Mouse (Mus musculus) hindbrain, embryonic 13.5 days (tissue): ENCODE data around the gene Rep15. TPM values are rescaled to one million over a fixed set of nuclear protein-coding genes. Genes with fewer than 3 reads are reported as not detected.

ENCODE experiments used
- ATAC-seq: fragments of 200-750 bp; cut with Nextera tagmentation; 2 replicates; pipeline ENCODE4 v1.8.0; 2017; ENCODE audit warnings: moderate TSS enrichment; ENCODE audit not compliant: low FRiP score
- H3K27ac ChIP-seq: fragments of 300-500 bp; sonication (generic); 2 replicates; pipeline ENCODE4 v1.5.1; 2015; ENCODE audit warnings: inconsistent platforms, mild to moderate bottlenecking, moderate library complexity
- H3K27me3 ChIP-seq: fragments of 300-500 bp; sonication (generic); 2 replicates; pipeline ENCODE4 v1.6.1; 2015; ENCODE audit warnings: mild to moderate bottlenecking, inconsistent platforms
- H3K36me3 ChIP-seq: fragments of 300-500 bp; sonication (generic); 2 replicates; pipeline ENCODE4 v1.6.1; 2015; ENCODE audit warnings: mild to moderate bottlenecking, inconsistent platforms
- H3K4me1 ChIP-seq: fragments of 300-500 bp; sonication (generic); replicated peaks from 2 replicates; pipeline ENCODE4 v1.6.1; 2015; ENCODE audit warnings: inconsistent platforms
- H3K4me2 ChIP-seq: fragments of 300-500 bp; sonication (generic); 2 replicates; pipeline ENCODE4 v1.6.1; 2015; ENCODE audit warnings: inconsistent platforms, mild to moderate bottlenecking, moderate library complexity
- H3K4me3 ChIP-seq: fragments of 300-500 bp; sonication (generic); 2 replicates; pipeline ENCODE4 v1.5.1; 2015; ENCODE audit warnings: mild to moderate bottlenecking, inconsistent platforms
- H3K9ac ChIP-seq: fragments of 300-500 bp; sonication (generic); 2 replicates; pipeline ENCODE4 v1.6.1; 2015; ENCODE audit warnings: mild to moderate bottlenecking, inconsistent platforms
- H3K9me3 ChIP-seq: fragments of 300-500 bp; sonication (generic); 2 replicates; pipeline ENCODE4 v1.6.1; 2016; ENCODE audit warnings: inconsistent platforms
- WGBS: fragments of 180-500 bp; shearing (Covaris S2); methylation state at CpG from one replicate; pipeline ENCODE4 v1.1.7; 2015; 5-methylcytosine and 5-hydroxymethylcytosine counted together
- polyA plus RNA-seq: library from polyadenylated mRNA; unstranded; fragments of >200 nt; fragmentation: Nextera tagmentation; extraction: Ambion mirVana; gene quantifications from 2 replicates; pipeline ENCODE4 v1.2.1, GENCODE M21; 2015

Gene Rep15
- polyA plus RNA-seq, 1 experiment from 2014 or later = 0.48 TPM

DNA sequence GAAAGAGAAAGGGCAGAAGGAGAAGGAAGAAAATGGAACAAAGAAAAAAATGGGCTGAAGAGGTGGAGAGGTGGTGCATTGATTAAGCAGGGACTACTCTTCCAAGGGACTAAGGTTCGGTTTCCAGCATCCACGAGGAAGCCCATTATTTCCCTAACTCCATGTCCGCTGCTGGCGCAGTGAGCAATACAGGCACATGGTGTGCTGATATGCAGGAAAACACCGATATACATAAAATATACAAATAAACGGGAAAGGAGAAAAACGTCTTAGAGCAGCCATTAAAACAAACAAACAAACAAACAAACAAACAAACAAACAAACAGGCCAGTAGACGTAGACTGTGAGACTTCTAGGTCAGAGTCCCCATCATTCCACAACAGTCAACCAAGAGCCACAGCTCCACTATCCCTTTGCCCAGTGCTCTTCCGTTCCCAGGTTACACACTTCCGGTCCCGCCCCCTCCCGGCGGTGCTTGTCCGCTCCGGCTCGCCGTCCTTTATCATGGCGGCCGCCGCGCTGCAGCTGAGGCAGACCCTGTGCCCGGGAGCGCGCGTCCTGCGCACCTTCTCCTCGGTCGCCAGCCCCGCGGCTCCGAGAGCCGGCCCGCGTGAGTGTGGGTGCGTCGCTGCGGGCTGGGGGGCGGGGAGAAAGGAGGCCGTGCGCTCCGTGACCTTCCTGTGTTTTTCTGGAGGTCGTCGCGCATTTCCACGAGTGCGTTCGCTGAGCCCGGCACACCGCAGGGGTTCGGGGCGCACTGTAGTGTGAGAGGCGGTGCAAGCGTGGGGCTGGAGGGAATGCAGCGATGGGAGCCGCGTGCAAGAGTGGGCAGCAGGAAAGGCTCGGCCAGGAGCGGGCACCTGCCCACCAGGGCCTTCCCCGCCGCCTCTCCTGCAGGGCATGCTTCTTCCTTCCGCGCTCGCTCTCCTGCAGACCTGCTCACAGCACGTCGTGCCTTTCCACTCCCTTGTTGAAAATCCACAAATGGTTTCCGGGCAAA, 10.2 kb downstream of the Rep15 start, which contains the start of gene Mrps35:
Mrps35 (plus strand) TSS at position 474 of the 1,000 bp plus-strand sequence.
- ATAC-seq = peak; percentile 99
- H3K27me3 ChIP-seq = peaks cover 17% of the 10 kb centered on the region; the same call in 1 of the 2 replicates
- 4% methylated on average over 66 of the region's 66 CpGs for WGBS
- H3K4me3 ChIP-seq = peak within 1 kb of the TSS; percentile 89
- peak within 1 kb of the TSS; percentile 93 for H3K9ac ChIP-seq
- peaks cover 28% of the 10 kb centered on the region for H3K4me1 ChIP-seq
- H3K9me3 ChIP-seq = no peaks in the 10 kb centered on the region
- peak within 1 kb of the TSS; percentile 71 for H3K4me2 ChIP-seq
- peaks cover 16% of the 10 kb centered on the region for H3K36me3 ChIP-seq
- H3K27ac ChIP-seq = peak within 1 kb of the TSS; percentile 89

- peaks cover 28% of the 10 kb centered on the region for H3K4me1 ChIP-seq
- no peak for ATAC-seq
- peaks cover 26% of the 10 kb centered on the region for H3K36me3 ChIP-seq
- no peak overlapping the region for H3K27ac ChIP-seq
- no peaks in the 10 kb centered on the region for H3K9me3 ChIP-seq
- peak overlapping the region; percentile 89 for H3K4me3 ChIP-seq
- H3K27me3 ChIP-seq = peaks cover 17% of the 10 kb centered on the region; the same call in 1 of the 2 replicates
- peak overlapping the region; percentile 93 for H3K9ac ChIP-seq
- peak overlapping the region; percentile 71 for H3K4me2 ChIP-seq
- WGBS = 60% methylated on average over 7 of the region's 7 CpGs
These were observed 11.2 kb downstream of the Rep15 start for GRCm38 (mm10) chr6:147043633-147044032.

- Histone ChIP-seq H3K27ac (no peak overlapping the region), H3K36me3 (peaks cover 76% of the 10 kb centered on the region)
These were observed 16.9 kb downstream of the Rep15 start for GRCm38 (mm10) chr6:147049239-147049805.

GRCm38 (mm10) chr6:147051666-147052065, 19.3 kb downstream of the Rep15 start:
- peaks cover 89% of the 10 kb centered on the region for H3K36me3 ChIP-seq
- no peaks in the 10 kb centered on the region for H3K27me3 ChIP-seq
- H3K9me3 ChIP-seq = no peaks in the 10 kb centered on the region
- ATAC-seq = no peak
- no peak overlapping the region for H3K4me3 ChIP-seq
- 97% methylated on average over 8 of the region's 8 CpGs for WGBS
- no peaks in the 10 kb centered on the region for H3K4me1 ChIP-seq
- no peak overlapping the region for H3K27ac ChIP-seq
- no peak overlapping the region for H3K4me2 ChIP-seq
- no peak overlapping the region for H3K9ac ChIP-seq

More at GRCm38 (mm10) chr6:147049239-147049805, 16.9 kb downstream of the Rep15 start:
- Histone ChIP-seq H3K9me3 (no peaks in the 10 kb centered on the region), H3K4me2 (no peak overlapping the region), H3K9ac (no peak overlapping the region), H3K4me3 (no peak overlapping the region), H3K27me3 (no peaks in the 10 kb centered on the region), H3K4me1 (peaks cover 9% of the 10 kb centered on the region; the same call in 1 of the 2 replicates)
- no peak for ATAC-seq
- 96% methylated on average over 13 of the region's 13 CpGs for WGBS

- Histone ChIP-seq H3K9ac (no peak overlapping the region), H3K36me3 (peaks cover 83% of the 10 kb centered on the region), H3K9me3 (no peaks in the 10 kb centered on the region), H3K27me3 (no peaks in the 10 kb centered on the region), H3K4me1 (no peaks in the 10 kb centered on the region), H3K27ac (no peak overlapping the region), H3K4me2 (no peak overlapping the region), H3K4me3 (no peak overlapping the region)
- ATAC-seq = no peak
- 93% methylated on average over 9 of the region's 9 CpGs for WGBS
These were observed 20.1 kb downstream of the Rep15 start for GRCm38 (mm10) chr6:147052440-147052839.

DNA sequence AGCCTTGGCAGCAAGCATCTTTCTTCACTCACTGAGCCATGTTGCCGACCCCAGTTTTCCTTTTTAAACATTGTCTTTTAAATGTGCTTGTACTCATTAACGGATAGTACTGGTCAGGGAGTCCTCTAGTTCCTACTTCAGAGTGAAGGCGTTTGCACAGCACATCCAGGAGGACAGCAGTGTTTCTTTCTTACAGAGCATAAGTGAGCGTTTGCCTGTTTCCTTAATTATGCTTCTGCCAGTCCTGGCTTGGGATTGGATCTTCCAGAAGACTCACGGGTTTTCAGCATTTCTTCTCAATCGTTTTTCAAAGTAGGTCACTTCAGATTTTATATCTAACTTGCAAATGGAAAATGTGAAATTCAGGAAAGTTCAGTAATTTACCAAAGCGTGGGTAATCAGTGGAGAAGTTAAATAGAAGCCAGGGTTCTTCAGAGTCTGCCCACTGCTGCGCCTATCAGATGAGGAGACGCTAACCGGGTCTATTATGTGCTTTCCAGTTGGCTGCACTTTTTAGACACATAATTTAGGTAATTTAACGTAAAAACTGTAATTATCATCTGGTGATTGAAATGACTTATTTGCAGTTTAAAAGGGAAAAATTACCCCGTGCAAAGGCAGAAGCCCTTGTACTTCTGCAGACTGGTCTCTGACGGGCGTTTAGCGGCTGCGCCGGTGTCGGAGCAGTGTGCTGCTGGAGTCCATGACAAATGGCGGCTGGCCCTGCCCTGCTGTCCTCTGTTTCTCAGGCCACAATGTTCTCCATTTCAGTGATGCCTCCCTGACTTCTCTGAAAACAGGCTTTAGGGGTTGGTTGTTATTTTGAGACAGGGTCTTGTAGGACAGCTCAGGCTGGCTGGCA, 21.6 kb downstream of the Rep15 start:
- Histone ChIP-seq H3K4me2 (no peak overlapping the region), H3K9ac (no peak overlapping the region), H3K9me3 (no peaks in the 10 kb centered on the region), H3K4me3 (no peak overlapping the region), H3K27ac (no peak overlapping the region), H3K27me3 (no peaks in the 10 kb centered on the region), H3K4me1 (no peaks in the 10 kb centered on the region), H3K36me3 (peaks cover 76% of the 10 kb centered on the region)
- 85% methylated on average over 19 of the region's 19 CpGs for WGBS
- ATAC-seq = no peak

GRCm38 (mm10) chr6:147055374-147055977, 23.1 kb downstream of the Rep15 start:
- no peak for ATAC-seq
- Histone ChIP-seq H3K4me3 (no peak overlapping the region), H3K9me3 (no peaks in the 10 kb centered on the region), H3K36me3 (peaks cover 70% of the 10 kb centered on the region), H3K9ac (no peak overlapping the region), H3K4me1 (no peaks in the 10 kb centered on the region), H3K27ac (no peak overlapping the region), H3K27me3 (no peaks in the 10 kb centered on the region), H3K4me2 (no peak overlapping the region)
- 91% methylated on average over 10 of the region's 10 CpGs for WGBS

DNA sequence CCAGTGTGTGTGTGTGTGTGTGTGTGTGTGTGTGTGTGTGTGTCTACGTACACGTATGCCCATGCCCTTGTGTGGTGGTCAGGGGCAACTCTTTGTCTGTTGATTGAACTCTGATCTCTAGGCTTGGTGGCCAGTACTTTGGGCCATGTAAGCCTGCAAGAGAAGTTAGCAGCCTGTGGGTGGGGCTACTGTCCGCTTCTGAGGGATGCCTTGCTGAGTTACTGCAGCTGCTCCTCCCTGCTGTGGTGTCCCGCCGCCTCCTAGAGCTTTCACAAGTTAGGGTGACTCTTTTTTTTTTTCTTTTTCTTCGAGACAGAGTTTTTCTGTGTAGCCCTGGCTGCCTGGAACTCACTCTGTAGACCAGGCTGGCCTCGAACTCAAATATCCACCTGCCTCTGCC, 26.9 kb downstream of the Rep15 start:
- WGBS = 67% methylated on average over 7 of the region's 7 CpGs
- H3K36me3 ChIP-seq = peaks cover 62% of the 10 kb centered on the region
- H3K4me3 ChIP-seq = no peak overlapping the region
- no peak overlapping the region for H3K27ac ChIP-seq
- no peaks in the 10 kb centered on the region for H3K9me3 ChIP-seq
- no peak overlapping the region for H3K9ac ChIP-seq
- no peak for ATAC-seq
- H3K4me2 ChIP-seq = no peak overlapping the region
- H3K27me3 ChIP-seq = no peaks in the 10 kb centered on the region
- H3K4me1 ChIP-seq = peaks cover 9% of the 10 kb centered on the region

GRCm38 (mm10) chr6:147061630-147062029, 29.2 kb downstream of the Rep15 start:
- H3K4me2 ChIP-seq = no peak overlapping the region
- 81% methylated on average over 9 of the region's 9 CpGs for WGBS

DNA sequence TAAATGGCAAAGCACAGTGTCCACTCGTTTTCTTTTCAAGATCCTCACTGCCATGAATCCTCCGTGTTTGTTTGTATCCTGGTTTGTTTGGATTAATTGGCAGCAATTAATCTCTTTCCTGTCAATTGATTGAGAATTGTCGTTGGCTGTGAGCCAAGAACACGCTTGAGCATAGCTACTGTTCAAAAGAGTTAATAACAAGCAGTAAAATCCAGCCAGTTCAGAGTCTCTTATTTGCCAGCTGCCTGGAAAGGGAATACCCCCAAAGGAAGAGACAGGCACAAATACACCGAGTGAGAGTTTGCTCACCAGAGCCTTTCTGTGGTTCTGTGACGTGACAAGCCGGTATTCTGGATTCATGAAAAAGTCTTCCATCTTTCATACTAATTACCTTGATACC, 29.6 kb downstream of the Rep15 start:
- Histone ChIP-seq H3K9ac (no peak overlapping the region), H3K9me3 (no peaks in the 10 kb centered on the region), H3K36me3 (peaks cover 57% of the 10 kb centered on the region), H3K27ac (no peak overlapping the region), H3K4me1 (peaks cover 9% of the 10 kb centered on the region), H3K27me3 (no peaks in the 10 kb centered on the region), H3K4me3 (no peak overlapping the region), H3K4me2 (no peak overlapping the region)
- ATAC-seq = no peak; the same call in 1 of the 2 replicates
- 63% methylated on average over 7 of the region's 7 CpGs for WGBS

More at GRCm38 (mm10) chr6:147061630-147062029, 29.2 kb downstream of the Rep15 start:
- H3K9ac ChIP-seq = no peak overlapping the region
- H3K27ac ChIP-seq = peak overlapping the region; percentile 31; the same call in 1 of the 2 replicates
- no peak overlapping the region for H3K4me3 ChIP-seq
- no peaks in the 10 kb centered on the region for H3K27me3 ChIP-seq
- H3K9me3 ChIP-seq = no peaks in the 10 kb centered on the region
- peak; percentile 81 for ATAC-seq
- H3K36me3 ChIP-seq = peaks cover 55% of the 10 kb centered on the region
- peaks cover 9% of the 10 kb centered on the region for H3K4me1 ChIP-seq

DNA sequence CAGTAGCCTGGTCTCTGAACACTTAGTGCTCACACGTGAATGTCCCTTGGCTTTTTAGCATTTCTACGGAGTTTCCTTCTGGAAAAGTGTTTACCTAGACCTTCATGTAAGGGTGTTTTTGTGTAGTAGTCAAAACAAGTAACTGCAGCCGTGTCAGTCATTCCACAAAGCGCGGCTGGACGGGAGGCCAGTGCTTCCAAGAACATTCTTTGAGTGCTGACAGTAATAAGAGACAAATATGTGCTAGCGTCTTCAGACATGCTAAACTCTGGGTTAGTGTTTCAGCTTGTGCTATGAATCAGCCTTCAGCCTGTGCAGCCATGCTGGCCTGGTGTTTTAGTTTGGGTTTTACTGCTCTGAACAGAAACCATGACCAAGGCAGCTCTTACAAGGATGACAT, 30.3 kb downstream of the Rep15 start:
- Histone ChIP-seq H3K4me1 (peaks cover 9% of the 10 kb centered on the region), H3K4me3 (no peak overlapping the region), H3K36me3 (peaks cover 64% of the 10 kb centered on the region), H3K9me3 (no peaks in the 10 kb centered on the region), H3K27me3 (no peaks in the 10 kb centered on the region), H3K9ac (no peak overlapping the region), H3K27ac (no peak overlapping the region), H3K4me2 (no peak overlapping the region)
- WGBS = 89% methylated on average over 7 of the region's 7 CpGs
- ATAC-seq = no peak
